Mouse (Mus musculus): ENCODE measurements at regions not wholly inside any gene's neighbourhood (a gene's known extent, or its start where the extent isn't known, plus 50 kb on each side); places are given as distances from the start of the nearest gene placed in this dataset.
A peak's percentile ranks its signal among the peaks of the same experiment; 100 is the strongest.

DNA sequence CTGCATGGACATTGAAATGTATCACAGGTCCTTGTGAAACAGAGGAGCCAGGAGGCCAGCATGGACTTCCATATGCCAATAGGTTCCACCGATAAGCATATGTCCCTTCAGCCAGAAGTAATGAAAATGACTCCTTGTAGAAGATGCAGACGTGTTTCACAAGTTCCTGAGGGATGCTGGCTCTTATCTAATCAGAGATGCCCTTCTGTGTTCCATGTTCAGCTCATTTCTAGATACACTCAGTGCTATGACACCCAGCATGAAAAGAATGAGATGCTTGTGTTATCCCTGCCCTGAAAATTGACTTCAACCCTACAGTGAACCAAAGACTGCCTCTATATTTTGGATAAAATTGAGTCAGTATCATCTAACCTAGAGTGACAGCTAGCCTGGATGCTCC is 53.8 kb upstream of the Elac2 start:
- DNase-seq, result no peak

DNA sequence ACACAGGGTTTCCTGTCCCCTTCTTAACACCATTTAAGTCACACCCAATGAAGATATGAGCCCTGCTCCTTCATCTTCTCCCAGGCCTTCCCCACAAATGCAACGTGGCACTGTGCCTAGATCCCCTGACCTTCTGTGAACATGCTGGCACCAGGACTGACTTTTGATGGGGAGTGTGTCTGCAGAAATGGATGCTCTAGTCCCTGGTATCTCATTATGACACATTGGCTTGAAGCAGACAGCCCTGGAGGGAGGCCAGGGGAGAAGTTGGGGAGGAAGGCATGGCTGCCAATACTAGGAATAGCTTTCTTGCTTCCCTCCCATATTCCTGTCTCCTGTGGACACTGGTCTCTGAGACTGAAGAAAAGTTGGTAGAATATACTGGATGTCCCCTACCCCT is 52.9 kb upstream of the Elac2 start:
- peak; percentile 3 for DNase-seq
